Mouse (Mus musculus): ENCODE results near the gene Cpt2. TPM values are rescaled to one million over a fixed set of nuclear protein-coding genes. Genes with fewer than 3 reads are reported as not detected.

Gene Cpt2
- polyA plus RNA-seq, 1 experiment = 10.3 TPM

GRCm38 (mm10) chr4:107952845-107953244, 29.4 kb upstream of the Cpt2 start:
- TF ChIP-seq CTCF (IDR thresholded peaks at IDR 0.05; ENCODE audit: extremely low read depth, insufficient read depth, low read length) = peak; percentile 34; the same call in 1 of the 2 replicates
- no peak for TF ChIP-seq POLR2A (IDR thresholded peaks at IDR 0.05; ENCODE audit: extremely low read depth, insufficient read depth, low read length)
- Histone ChIP-seq H3K4me3 (ENCODE audit: insufficient read depth, low read length) (no peak overlapping the region), H3K4me1 (ENCODE audit: control insufficient read depth, insufficient read depth, low read length) (no peaks in the 10 kb centered on the region), H3K27ac (ENCODE audit: insufficient read depth, low read length) (no peak overlapping the region)

- TF ChIP-seq POLR2A (IDR thresholded peaks at IDR 0.05; ENCODE audit: extremely low read depth, insufficient read depth, low read length) (no peak), CTCF (IDR thresholded peaks at IDR 0.05; ENCODE audit: extremely low read depth, insufficient read depth, low read length) (no peak)
- H3K4me1 ChIP-seq (ENCODE audit: control insufficient read depth, insufficient read depth, low read length) = no peaks in the 10 kb centered on the region
- no peak overlapping the region for H3K4me3 ChIP-seq (ENCODE audit: insufficient read depth, low read length)
- no peak overlapping the region for H3K27ac ChIP-seq (ENCODE audit: insufficient read depth, low read length)
These were observed 26.5 kb upstream of the Cpt2 start for GRCm38 (mm10) chr4:107949918-107950317.

- H3K4me3 ChIP-seq (ENCODE audit: insufficient read depth, low read length) = no peak overlapping the region
- H3K4me1 ChIP-seq (ENCODE audit: control insufficient read depth, insufficient read depth, low read length) = no peaks in the 10 kb centered on the region
- TF ChIP-seq CTCF (IDR thresholded peaks at IDR 0.05; ENCODE audit: extremely low read depth, insufficient read depth, low read length) (no peak), POLR2A (IDR thresholded peaks at IDR 0.05; ENCODE audit: extremely low read depth, insufficient read depth, low read length) (no peak)
- H3K27ac ChIP-seq (ENCODE audit: insufficient read depth, low read length) = no peak overlapping the region
These were observed 20.7 kb upstream of the Cpt2 start for GRCm38 (mm10) chr4:107944141-107944540.

GRCm38 (mm10) chr4:107942741-107943140, 19.3 kb upstream of the Cpt2 start:
- Histone ChIP-seq H3K27ac (ENCODE audit: insufficient read depth, low read length) (no peak overlapping the region), H3K4me3 (ENCODE audit: insufficient read depth, low read length) (no peak overlapping the region), H3K4me1 (ENCODE audit: control insufficient read depth, insufficient read depth, low read length) (no peaks in the 10 kb centered on the region)
- TF ChIP-seq POLR2A (IDR thresholded peaks at IDR 0.05; ENCODE audit: extremely low read depth, insufficient read depth, low read length) (no peak), CTCF (IDR thresholded peaks at IDR 0.05; ENCODE audit: extremely low read depth, insufficient read depth, low read length) (no peak)

- Histone ChIP-seq H3K4me3 (ENCODE audit: insufficient read depth, low read length) (no peak overlapping the region), H3K27ac (ENCODE audit: insufficient read depth, low read length) (no peak overlapping the region), H3K4me1 (ENCODE audit: control insufficient read depth, insufficient read depth, low read length) (no peaks in the 10 kb centered on the region)
- no peak for TF ChIP-seq CTCF (IDR thresholded peaks at IDR 0.05; ENCODE audit: extremely low read depth, insufficient read depth, low read length)
These were observed 14.7 kb upstream of the Cpt2 start for GRCm38 (mm10) chr4:107938124-107938523.

GRCm38 (mm10) chr4:107937338-107937737, 13.9 kb upstream of the Cpt2 start:
- Histone ChIP-seq H3K27ac (ENCODE audit: insufficient read depth, low read length) (no peak overlapping the region), H3K4me3 (ENCODE audit: insufficient read depth, low read length) (no peak overlapping the region), H3K4me1 (ENCODE audit: control insufficient read depth, insufficient read depth, low read length) (no peaks in the 10 kb centered on the region)
- no peak for TF ChIP-seq POLR2A (IDR thresholded peaks at IDR 0.05; ENCODE audit: extremely low read depth, insufficient read depth, low read length)
- peak; percentile 48 for TF ChIP-seq CTCF (IDR thresholded peaks at IDR 0.05; ENCODE audit: extremely low read depth, insufficient read depth, low read length)

GRCm38 (mm10) chr4:107935254-107935653, 11.8 kb upstream of the Cpt2 start:
- no peak overlapping the region for H3K27ac ChIP-seq (ENCODE audit: insufficient read depth, low read length)
- H3K4me1 ChIP-seq (ENCODE audit: control insufficient read depth, insufficient read depth, low read length) = no peaks in the 10 kb centered on the region
- H3K4me3 ChIP-seq (ENCODE audit: insufficient read depth, low read length) = no peak overlapping the region
- no peak for TF ChIP-seq CTCF (IDR thresholded peaks at IDR 0.05; ENCODE audit: extremely low read depth, insufficient read depth, low read length)
- no peak for TF ChIP-seq POLR2A (IDR thresholded peaks at IDR 0.05; ENCODE audit: extremely low read depth, insufficient read depth, low read length)

GRCm38 (mm10) chr4:107933239-107933638, 9.8 kb upstream of the Cpt2 start:
- Histone ChIP-seq H3K4me1 (ENCODE audit: control insufficient read depth, insufficient read depth, low read length) (no peaks in the 10 kb centered on the region), H3K4me3 (ENCODE audit: insufficient read depth, low read length) (no peak overlapping the region), H3K27ac (ENCODE audit: insufficient read depth, low read length) (no peak overlapping the region)
- TF ChIP-seq CTCF (IDR thresholded peaks at IDR 0.05; ENCODE audit: extremely low read depth, insufficient read depth, low read length) (no peak), POLR2A (IDR thresholded peaks at IDR 0.05; ENCODE audit: extremely low read depth, insufficient read depth, low read length) (no peak)

- Histone ChIP-seq H3K4me3 (ENCODE audit: insufficient read depth, low read length) (no peak overlapping the region), H3K4me1 (ENCODE audit: control insufficient read depth, insufficient read depth, low read length) (no peaks in the 10 kb centered on the region), H3K27ac (ENCODE audit: insufficient read depth, low read length) (no peak overlapping the region)
- TF ChIP-seq POLR2A (IDR thresholded peaks at IDR 0.05; ENCODE audit: extremely low read depth, insufficient read depth, low read length) (no peak), CTCF (IDR thresholded peaks at IDR 0.05; ENCODE audit: extremely low read depth, insufficient read depth, low read length) (0 out of 2 replicates have a peak, but pooled peaks have one; percentile 32)
These were observed 8.0 kb upstream of the Cpt2 start for GRCm38 (mm10) chr4:107931453-107931852.

GRCm38 (mm10) chr4:107928726-107929125, 5.3 kb upstream of the Cpt2 start:
- H3K4me1 ChIP-seq (ENCODE audit: control insufficient read depth, insufficient read depth, low read length) = no peaks in the 10 kb centered on the region
- TF ChIP-seq POLR2A (IDR thresholded peaks at IDR 0.05; ENCODE audit: extremely low read depth, insufficient read depth, low read length) (no peak), CTCF (IDR thresholded peaks at IDR 0.05; ENCODE audit: extremely low read depth, insufficient read depth, low read length) (no peak)
- no peak overlapping the region for H3K4me3 ChIP-seq (ENCODE audit: insufficient read depth, low read length)
- no peak overlapping the region for H3K27ac ChIP-seq (ENCODE audit: insufficient read depth, low read length)

Measured in cortical plate, adult 2 months (tissue).